Mouse (Mus musculus): ENCODE results near the gene Cd93. TPM values are rescaled to one million over a fixed set of nuclear protein-coding genes. Genes with fewer than 3 reads are reported as not detected.

Cd93 gene
- total RNA-seq, 4 experiments from 2014 or later, result 3.1 to 4.3 (median 3.6) TPM

DNA sequence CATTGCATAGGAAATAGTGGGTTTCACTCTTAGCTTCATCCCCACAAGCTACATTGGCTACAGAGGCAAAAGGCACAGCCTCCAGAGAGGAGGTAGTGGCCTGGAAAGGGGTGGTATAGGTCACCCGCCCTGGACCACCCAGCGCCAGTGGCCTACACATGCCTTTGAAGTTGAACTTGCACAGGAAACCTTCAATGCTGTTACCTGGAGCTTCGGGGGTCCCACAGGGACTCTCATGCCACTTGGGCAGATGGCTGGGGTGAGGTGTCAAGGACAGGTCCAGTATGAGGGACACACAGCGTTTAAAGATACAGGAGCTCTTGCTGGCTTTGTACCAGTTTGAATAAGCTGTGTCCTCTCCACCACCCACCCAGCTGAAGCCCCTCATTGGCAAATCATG is 653 bp downstream of the Cd93 start:
- no peak for DNase-seq (ENCODE audit: low spot score in 2 of 2)

DNA sequence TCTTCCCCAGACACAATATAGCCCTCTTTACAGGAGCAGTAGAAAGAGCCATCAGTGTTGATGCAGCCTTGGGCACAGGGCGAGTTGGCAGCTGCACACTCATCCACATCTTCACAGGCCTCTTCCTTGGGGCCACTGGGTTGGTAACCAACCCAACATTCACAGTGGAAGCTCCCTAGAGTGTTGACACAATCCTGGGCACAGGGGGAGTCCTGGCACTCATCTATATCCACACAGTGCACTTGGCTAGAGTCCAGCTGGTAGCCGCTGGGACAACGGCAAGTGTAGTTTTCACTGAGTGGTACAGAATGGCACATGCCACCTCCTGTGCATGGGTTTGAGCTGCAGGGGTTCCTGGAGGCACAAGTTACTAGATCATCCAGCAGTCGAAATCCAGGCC is 1.2 kb downstream of the Cd93 start:
- no peak for DNase-seq (ENCODE audit: low spot score in 2 of 2)

DNA sequence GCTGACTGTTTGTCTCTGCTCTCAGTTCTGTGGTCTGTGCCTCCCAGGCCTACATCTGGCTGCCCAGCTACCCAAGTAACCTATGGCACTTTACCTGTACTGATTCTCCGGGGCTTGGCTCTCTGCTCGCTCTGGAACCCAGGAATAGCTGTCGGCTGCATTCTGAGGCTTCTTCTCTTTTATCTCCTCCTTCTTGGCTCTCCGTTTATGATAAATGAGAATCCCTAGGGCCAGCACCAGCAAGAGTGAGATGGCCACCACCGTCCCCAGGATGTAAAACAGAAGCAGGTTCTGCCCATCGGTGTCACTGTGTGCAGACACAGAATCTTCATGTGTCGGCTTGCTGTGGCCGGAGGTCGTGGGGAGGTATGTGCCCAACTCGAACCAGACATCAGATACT is 1.9 kb downstream of the Cd93 start:
- DNase-seq (ENCODE audit: low spot score in 2 of 2), result no peak

DNA sequence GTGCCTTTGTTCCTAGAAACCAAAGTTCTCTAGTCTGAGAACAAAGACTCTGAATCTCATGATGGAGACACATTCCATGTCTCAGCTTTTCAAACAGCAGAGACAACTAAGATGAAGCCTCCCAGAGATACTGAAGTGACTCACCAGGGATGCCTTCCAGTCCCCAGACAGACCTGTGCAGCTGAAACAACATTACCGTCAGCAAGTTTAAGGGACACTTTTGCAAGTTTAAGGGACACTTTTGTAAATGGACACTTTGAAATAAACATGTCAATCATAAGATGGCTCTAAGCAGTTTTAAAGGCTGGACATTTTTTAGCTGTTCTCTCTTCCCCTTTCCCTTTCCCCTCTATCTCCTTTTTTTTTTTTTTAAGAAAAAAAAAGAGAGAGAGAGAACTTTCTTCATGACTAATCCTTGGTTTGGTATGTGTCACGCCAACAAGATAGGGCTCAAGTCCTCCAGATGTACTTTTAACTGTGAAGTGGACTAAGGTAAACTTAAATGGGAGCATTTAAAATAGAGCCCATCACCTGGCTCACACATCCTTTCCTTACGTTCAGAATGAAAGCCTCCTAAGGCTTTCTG is 3.6 kb downstream of the Cd93 start:
- DNase-seq (ENCODE audit: low spot score in 2 of 2), result no peak

DNA sequence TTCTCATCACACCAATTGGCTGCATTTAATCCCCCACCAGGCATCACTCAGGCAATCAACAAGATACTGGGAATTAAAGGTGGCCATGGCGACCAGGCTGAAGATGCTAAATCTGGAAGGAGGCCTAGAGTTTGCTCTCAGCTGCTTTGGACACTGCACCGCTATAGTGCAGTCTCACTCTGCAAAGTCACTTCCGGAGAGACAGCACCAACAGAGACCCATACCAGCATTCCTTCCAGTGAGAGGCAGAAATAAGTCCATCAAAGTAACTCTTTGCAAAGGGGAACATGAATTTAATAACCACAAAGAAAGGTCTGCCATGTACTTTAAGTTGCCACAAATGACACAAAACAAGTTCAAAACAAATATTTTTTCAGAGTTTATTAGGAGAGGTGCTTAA is 7.1 kb downstream of the Cd93 start:
- no peak for DNase-seq (ENCODE audit: low spot score in 2 of 2)

DNA sequence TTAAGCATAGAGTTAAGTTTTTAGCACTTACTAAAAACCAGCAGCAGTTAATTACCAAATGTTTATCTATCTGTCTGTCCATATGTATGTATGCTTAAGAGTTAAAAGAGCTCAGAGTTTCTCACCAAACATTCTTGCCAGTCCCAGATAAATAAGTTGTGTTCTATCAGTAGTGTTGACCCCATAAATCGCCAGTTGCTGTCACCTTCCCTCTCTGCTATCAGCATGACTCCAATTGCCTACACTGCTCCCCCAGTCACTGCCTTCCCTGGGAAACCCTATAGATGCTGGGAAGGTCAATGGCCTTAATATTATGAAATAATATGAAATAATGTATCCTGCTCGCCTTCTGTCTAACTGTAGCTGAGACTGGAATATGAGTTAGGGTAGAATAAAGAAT is 11.0 kb downstream of the Cd93 start:
- no peak for DNase-seq (ENCODE audit: low spot score in 2 of 2)

DNA sequence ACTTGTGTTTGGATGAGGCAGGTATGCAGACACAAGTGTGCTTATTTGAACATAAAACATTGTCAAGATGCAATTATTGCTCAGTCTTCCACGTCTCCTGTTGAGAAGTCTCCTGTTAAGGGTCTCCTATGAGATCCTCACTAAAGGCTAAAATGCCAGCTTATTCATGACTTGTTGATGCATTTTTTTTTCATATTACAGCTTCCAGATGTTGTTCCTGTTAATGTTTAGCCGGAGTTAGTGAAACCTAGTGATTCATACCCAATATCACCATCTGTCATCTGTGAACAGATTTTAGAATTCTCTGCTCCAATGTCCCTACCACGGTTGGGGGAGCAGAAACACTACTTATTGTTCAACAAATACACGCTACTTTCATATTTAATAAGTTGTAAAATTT is 12.4 kb downstream of the Cd93 start:
- DNase-seq (ENCODE audit: low spot score in 2 of 2), result no peak

DNA sequence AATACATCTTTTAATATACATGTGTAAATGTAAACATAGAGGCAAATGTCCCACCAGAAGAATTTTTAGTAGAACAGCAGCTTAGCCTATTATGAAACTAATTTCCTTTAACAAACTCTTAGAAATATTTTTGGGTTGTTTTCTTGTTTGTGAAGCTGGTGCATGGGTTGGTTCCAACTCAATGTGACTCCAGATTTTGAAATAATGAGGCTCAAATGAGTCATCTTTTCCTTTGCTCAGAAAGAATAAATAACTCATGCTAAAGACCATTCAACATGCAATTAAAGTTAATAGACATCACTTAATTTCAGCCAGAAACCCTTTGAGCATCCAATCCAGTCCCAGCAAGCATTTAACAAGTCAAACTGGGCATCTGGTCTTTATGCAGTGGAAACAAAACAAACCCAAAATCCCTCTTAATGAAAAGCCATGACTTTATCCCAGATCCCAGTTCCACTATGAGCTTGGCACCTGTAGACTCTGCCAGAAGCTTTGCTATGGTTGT is 14.3 kb downstream of the Cd93 start:
- no peak for DNase-seq (ENCODE audit: low spot score in 2 of 2)

DNA sequence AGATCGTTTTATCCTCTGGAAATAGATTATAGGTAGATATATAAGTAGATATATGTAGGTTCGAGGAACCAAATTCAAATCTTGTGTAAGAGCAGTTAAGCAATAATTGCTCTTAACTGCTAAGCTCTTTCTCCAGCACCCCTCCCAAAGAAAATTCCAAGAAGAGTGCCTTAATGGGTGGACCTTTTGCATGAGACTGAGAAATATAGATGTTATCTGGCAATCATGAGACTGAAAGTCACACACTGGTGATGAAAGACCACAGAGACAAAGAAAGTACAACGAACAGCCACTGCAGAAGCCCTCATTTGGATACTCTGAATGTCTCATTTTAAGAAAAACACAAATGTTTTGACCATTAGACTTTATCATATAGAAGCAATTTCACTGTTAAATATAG is 14.8 kb downstream of the Cd93 start:
- DNase-seq (ENCODE audit: low spot score in 2 of 2), result no peak

DNA sequence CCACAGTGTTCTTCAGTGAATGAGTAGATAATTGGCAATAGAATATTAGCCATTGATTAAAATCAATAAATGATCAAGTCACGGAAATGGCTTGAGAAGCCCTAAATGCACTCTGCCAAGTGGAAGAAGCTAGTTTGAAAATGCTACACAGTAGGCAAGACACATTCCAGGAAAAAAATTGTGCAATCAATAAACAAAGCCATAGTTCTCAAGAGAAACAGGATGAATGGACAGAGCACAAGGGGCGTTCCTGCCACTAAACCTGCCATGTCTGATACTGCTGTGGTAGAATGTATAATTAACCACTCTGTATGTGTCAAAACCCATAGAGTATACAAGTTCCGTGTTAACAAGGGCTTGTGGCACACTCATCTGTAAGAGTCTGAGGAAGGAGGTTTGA is 15.8 kb downstream of the Cd93 start:
- DNase-seq (ENCODE audit: low spot score in 2 of 2), result no peak

DNA sequence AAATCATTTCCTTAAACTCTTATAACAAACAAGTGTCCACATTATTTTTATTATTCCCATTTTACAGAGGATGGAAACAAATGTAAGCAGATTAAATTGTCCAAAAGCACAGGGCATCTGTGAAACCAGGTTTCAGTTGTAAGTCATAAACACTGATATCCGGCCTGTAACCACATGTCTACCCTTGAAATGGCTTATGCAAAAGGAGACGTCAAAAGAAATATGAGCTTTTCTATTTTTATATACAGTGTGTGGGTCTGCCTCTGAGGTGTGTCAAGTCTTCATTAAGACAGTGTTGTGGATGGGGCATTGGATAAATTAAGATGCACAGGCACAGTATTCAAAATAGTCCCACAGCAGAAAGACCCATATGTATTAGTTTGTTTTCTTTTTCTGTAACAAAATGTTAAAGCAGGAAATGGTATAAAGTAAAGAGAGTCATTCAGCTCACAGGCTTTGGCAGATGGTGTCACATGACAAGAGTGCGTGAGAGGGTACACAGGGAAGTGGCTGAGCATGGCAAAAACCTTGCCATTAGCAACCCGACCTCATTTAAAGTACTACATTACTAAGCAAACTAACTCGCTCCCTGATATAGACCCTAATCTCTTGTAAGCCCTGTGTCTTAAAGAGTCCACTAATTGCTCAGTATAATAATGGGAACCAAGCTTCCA is 17.5 kb downstream of the Cd93 start:
- no peak for DNase-seq (ENCODE audit: low spot score in 2 of 2)

DNA sequence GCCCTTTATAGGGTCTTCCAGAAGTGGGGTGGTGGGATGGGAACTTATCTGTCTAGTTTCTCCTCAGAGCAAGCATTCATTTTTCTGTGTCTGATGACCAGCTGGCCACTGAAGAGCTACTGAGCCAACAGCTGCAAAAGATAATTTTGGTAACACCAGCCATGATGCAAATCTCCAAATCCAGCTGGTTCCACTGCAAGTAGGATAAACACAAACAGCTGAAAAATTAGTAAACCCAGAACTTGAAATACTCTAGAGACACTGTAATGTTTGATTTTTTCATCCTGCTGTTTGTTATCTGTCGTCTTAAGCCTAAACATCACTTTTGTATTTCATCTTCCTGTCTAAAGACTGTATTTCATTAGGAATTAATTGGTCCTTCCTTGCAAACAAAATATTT is 21.7 kb downstream of the Cd93 start:
- DNase-seq (ENCODE audit: low spot score in 2 of 2), result no peak

DNA sequence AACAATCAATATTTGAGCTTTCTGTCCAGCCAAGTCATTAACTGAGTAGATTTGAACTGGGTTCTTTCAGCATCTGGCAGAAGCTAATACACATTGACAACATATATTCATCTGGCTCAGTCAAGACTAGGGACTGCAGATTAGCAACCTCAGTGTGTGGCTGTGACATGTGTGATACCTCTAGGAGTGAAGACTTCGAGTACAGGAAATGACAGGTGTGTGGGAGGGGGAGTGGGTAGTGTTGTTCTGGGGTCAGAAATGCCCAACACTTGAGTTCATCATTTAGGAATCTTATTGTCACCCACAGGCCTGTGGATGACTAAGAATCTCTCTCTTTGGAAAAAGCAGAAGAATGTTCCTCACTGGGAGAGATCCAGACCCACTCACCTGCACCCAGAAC is 22.3 kb downstream of the Cd93 start:
- no peak for DNase-seq (ENCODE audit: low spot score in 2 of 2)

DNA sequence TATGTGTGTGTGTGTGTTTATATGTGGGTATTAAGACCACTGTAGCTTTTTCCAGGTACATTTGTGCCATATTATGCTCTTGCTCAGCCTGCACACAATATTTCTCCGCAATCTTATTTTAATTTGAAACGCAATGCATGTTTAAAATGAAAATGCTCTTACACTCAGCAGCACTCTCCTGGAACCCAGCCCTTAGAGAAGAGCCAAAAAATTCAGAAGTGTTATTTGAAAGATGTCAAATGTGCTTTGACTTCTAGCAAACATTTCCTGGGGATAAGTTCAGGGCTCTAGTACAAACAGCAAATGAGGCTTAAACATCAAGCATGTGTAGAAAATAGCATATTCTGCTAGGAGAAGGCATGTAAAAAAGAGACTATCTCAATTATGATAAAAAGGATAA is 23.6 kb downstream of the Cd93 start:
- no peak for DNase-seq (ENCODE audit: low spot score in 2 of 2)

DNA sequence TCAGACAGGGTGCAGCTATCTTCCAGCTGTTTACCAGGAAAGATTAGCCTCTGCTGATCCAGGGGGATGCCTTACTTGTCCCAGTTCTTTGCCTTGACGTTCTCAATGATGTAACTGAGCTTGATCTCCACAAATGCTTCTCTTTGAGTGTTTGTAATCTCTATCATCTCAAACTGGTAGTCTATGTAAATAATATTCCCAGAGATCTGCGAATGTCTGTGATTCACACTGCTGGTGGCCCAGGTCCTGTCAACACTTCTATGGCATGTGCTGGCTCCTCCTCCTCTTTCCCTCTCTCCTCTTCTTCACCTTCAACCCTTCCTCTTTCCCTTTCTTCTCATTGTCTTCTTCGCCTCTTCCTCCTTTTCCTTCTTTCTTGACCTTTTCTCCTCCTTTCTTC is 24.2 kb downstream of the Cd93 start:
- no peak for DNase-seq (ENCODE audit: low spot score in 2 of 2)

DNA sequence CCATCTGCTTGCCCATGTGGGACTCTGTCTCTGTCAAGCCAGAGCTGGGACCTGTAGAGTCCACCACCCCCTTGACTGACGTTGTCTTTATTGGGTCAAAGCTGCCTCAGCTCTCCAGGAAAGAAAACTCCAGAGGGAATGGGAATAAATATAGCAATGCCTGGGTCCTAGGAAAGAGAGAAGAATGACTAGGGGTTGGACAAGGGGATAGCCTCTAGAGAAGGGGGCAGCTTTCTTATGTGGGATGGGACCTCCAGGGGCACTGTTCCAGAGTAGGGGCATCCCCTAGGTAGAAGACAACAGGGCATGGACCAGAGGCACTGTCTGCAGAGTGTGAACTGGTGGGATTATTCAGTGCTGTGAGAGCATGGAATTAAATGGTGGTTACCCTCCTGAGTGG is 33.5 kb downstream of the Cd93 start:
- DNase-seq (ENCODE audit: low spot score in 2 of 2), result no peak

DNA sequence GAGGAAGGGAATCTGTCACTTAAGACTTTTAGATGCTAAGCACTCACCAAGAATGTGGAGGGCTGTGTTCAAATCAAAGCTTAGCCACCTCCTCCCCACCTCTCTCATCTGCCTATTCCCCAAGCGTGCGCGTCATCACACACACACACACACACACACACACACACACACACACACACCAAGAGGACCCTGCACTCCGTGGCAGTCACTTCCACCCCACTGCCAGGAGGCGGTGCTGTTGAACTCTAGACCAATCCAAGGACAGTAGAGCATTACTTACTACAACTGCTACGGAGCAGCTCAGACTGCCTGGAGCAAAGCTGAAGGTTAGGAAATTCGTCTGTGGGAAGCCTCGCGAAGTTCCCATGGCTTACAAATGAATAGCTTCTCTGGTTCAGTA is 34.2 kb downstream of the Cd93 start:
- DNase-seq (ENCODE audit: low spot score in 2 of 2), result peak; percentile 58 to 73

DNA sequence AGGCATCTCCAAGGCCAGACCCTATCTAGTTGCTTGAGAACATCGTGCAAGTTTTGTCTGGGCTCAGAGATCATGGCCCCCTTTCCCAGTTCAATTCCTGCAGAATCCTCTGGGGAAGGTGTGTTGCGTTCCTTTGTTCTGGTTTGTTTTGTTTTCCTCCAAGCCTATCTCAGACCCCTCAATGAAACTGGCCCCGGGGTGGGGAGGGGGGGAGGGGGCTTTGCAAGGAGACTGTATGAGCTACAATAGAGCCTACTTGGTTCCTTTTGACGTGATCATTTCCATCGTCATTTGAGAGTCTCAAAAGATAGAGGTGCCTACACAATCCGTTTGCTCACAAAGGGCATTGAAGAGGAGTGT is 34.6 kb downstream of the Cd93 start:
- DNase-seq (ENCODE audit: low spot score in 2 of 2), result no peak

DNA sequence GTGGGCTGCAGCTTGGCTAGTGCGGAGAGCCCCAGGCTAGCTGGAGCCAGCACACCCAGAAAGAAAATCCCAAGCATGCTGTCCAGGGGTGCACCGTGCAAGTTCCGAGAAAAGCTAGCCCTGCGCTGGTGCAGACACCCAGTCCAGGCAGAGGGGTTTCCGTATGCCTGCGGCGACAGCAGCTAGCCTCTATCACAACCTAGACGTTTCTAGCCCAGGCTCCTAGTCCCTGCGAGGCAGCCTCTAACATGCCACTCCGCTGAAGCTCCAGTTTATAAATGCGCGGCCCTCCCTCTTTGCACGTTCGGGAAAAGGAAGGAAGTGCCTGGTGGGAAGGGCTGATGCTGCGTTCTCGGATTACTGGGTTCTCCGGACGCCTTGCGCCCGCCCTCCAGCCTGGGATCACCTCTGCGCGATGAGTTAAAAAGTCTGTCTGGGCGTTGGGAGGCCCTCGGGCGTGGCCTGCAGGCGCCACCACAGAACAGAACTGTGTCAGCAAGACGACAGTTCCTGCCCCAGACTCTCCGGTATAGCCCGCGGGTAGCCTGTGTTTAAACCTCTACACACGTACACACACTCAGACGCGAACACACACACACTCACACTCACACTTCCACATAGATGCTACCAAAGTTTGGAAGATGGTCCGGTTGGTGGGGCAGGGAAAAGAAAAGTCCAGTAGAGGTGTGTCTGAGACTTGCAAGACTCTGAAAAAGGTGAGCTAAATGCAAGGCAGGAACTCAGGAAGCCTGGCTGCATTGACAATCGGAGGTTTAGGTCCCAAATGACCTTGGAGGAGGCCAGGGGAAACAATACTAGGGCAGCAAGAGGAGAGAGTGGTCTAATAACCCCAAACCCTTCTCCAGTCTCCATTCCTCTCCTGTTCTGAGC is 35.2 kb downstream of the Cd93 start, which contains the start of gene Thbd:
TSS of gene Thbd (minus strand) at position 319 of the 891 bp plus-strand sequence.
- no peak for DNase-seq (ENCODE audit: low spot score in 2 of 2)

DNA sequence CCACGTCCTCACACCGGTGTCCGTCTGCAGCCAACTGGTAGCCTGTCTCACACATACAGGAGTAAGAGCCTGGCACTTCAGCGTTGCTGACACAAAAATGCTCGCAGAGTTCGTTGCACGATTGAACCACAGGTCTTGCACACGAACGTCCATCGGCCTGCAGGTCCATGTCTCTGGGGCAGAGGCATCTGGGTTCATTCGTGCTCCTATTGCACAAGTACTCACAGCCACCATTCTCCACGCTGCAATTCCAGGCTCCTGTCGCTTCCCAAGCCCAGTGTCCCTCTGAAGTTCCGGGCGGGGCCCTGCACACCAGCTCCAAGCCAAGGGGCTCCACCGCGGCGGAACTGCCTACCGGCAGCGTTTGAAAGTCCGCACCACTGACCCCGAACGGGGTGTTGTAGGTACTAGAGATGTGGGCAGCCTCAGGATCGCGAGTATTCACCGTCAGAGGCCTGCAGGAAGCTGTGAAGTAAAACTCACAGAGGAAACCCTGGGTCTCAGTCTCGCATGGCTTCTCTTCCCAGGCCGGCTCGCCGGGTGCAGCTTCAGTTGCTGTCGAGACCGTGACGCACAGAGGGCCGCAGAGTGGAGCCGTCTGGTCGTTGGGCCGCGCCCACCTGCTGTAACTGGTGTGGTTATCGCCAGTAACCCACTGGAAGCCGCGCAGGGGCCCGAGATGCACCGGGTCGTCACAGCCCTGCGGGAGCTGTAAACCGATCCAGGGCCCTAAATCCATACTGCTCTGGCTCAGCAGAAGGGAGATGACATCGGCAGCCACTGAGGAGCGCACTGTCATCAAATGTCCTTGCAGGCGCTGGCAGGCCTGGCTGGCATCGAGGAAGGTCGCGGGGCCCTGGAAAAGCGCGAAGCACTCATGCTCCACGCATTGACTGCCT is 36.1 kb downstream of the Cd93 start:
- DNase-seq (ENCODE audit: low spot score in 2 of 2), result no peak

DNA sequence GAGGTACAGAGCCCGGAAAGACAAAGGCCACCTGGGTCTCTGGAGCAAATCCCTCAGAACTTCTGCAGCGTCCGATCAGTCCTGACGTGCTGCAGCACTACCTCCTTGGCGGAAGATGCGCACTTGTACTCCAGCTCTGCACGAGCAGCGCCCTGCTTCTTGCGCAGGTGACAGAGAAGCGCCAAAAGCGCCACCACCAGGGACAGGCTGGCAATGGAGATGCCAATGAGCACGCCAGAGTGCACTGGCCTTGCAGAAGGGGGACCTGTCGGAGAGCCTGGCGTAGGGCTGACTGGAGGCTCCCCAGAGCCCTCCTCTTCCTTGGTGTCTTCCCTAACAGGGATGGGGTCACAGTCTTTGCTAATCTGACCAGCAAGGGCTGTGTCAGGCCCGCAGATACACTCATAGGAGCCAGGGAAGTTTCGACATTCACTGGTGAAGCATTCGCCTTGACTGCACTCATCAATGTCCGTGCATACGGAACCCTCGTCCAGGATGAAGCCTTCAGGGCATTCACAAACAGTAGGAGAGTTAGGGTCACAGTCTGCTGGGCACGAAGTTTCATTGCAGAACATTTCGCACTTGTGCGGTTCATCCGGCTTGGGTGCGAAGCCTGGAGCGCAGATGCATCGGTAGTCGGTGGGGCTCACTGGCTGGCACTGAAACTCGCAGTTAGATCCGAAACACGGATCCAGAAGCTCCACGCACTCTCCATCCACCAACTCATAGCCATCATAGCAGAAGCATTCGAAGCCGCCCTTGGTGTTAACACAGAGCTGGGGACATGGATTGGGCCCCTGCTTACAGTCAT is 37.0 kb downstream of the Cd93 start:
- DNase-seq (ENCODE audit: low spot score in 2 of 2), result no peak

All from layer of hippocampus, adult 8-10 months (tissue).